Mouse (Mus musculus) liver, embryonic 14.5 days (tissue): ENCODE measurements at regions not wholly inside any gene's neighbourhood (a gene's known extent, or its start where the extent isn't known, plus 50 kb on each side); places are given as distances from the start of the nearest gene placed in this dataset.

Experiments used
- CTCF ChIP-seq: IDR thresholded peaks from 2 replicates; pipeline ENCODE4 v1.5.1; 2016; ENCODE audit warnings: antibody characterized with exemption, low read depth, control low read depth
- EP300 ChIP-seq: IDR thresholded peaks from 2 replicates; pipeline ENCODE4 v1.6.1; 2016; ENCODE audit warnings: antibody characterized with exemption, low read depth

GRCm38 (mm10) chr15:68665331-68665730, 2164.6 kb upstream of the Lrrc6 start:
- no peak for TF ChIP-seq EP300
- no peak for TF ChIP-seq CTCF
